Mouse (Mus musculus): ENCODE data around the gene Hoxc11.
A peak's percentile ranks its signal among the peaks of the same experiment; 100 is the strongest.

The Hoxc11 gene

DNA sequence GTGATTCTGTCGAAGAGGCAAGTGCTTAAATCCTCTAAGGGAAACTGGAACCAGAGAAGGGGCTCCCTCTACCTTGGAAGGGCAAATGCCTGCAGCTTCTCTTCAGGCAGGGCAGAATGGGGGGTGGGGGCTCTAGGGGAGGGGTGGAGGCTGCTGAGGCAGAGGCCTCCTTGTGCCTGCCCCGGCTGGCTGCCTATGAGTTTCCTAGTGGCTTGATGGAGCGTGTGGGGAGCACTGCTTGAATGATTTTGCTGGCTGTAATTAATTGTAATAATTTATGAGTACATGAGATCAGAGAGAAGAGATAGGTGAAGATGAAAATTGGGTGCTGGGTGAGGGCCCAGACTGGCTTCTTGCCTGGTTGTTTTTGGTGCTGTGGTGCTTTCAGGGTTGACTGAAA lies 30.7 kb downstream of the Hoxc11 start:
- DNase-seq: no peak

DNA sequence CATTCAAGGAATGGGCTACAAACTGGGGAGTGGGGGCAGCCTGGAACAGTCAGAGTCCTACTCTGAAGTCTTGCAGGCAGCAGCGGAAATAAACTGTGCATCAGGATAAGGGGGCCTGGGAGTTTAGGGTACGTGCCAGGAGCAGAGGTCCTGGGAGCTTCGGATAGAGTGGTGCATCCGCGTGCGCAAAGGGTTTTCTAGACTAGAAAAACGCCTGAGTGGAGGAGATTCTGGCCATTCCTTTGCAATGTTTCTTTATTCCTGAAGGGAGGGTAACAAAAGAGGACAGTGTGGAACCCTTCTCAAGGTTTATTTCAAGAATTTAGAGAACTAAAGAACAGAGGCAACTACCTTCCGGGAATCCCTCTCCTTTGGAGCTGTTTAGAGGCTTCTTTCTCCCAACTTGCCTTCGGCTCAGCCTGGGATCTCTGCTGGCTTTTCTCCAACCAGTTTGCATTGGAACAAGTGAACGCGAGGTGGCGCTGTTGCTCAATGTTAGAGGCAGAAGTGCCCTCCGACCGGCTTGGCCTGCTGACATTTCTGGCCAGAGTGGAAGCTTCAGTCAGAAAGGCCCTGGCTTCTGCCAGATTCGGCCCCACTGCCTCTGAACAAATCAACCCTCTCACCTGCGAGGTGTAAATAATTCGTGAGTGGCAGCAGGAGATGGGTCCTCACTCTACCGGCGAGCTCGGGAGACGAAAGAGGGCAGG lies 33.1 kb downstream of the Hoxc11 start:
- peak; percentile 62 to 88 for DNase-seq

DNA sequence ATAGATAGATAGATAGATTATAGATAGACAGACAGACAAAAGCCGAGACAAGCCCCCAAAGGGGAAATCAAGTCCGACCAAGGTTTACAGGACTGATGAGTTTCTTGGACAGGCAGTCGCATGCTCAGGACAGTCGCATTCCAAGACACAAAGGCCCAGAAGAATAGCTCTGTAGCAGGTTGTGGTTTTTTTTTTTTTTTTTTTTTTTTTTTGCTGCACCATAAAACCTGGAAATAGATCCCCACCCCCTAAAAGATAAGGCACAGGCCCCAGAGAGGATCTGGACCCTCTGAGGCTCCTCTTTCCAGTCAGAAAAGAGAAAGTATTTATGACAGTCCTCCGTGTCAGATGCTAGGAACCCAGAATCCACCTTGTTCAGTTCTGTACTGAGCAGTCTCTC lies 33.9 kb downstream of the Hoxc11 start:
- no peak for DNase-seq

DNA sequence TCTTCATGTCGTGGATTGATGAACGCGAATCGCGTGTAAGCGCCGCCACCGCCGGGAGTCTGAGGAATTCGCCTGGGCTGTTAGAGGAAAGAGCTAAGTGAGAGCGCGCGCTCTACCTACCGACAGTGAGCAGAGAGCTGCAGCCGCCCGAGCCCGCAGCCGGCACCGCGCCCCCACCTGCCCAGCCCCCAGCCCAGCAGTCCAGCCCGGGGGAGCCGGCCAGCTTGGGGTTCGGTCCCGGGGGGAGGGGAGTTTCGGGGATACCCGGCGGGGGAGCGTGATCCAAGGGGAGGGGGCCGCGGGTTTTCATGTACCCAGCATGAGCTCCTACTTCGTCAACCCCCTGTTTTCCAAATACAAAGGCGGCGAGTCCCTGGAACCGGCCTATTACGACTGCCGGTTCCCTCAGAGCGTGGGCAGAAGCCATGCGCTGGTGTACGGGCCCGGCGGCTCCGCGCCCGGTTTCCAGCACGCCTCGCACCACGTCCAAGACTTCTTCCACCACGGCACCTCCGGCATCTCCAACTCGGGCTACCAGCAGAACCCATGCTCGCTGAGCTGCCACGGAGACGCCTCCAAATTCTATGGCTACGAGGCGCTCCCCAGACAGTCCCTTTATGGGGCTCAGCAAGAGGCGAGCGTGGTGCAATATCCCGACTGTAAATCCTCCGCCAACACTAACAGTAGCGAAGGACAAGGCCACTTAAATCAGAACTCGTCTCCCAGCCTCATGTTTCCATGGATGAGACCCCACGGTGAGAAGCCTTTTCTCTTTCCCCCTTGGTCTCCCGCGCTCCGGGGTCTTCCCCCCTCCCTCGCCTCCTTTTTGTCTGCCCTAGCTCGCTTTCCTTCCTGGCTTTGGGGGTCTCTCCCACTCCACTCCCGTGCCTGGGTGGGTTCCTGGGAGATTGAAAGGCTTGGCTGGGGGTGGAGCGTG lies 36.5 kb downstream of the Hoxc11 start, which contains the start of gene Hoxc8:
Gene Hoxc8, plus strand, starts transcription at position 147 of the 937 bp plus-strand sequence.
- DNase-seq: no peak

DNA sequence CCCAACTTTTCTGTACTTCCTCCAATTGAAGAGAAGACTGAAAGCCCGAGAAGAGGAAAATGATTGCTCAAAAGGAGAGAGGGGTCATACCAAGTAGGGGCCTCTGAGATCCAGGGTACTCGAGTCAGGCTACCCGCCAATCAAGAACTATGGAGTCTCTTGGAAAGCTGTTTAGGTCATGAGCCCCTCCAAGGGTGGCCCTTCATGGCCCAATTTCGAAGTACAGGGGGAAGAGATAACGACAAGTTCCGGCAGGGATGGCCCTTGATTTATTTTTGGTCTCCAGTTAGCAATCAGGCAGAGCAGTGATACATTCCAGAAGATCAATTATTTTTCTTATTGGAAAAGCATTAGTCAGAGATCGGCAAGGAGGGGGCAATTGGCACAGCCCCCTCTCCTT lies 37.6 kb downstream of the Hoxc11 start:
- DNase-seq: no peak

DNA sequence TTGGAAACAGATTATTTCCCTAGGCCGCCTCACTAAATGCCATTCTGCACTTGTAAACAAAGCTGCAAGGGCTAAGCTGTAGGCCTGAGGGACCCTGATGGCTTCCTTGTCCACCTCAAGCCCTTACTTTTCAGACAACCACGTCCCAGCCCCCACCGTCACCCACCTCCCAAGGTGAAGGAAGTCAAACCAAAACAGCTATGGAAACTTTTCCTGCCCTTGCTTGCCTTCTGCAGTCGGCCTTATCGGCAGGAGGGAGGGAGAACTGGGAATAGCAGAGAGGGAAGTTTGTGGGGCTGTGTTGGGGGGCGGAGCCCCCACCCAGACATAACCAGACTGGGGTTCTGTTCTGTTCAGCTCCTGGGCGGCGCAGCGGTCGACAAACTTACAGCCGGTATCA lies 38.0 kb downstream of the Hoxc11 start:
- no peak for DNase-seq

DNA sequence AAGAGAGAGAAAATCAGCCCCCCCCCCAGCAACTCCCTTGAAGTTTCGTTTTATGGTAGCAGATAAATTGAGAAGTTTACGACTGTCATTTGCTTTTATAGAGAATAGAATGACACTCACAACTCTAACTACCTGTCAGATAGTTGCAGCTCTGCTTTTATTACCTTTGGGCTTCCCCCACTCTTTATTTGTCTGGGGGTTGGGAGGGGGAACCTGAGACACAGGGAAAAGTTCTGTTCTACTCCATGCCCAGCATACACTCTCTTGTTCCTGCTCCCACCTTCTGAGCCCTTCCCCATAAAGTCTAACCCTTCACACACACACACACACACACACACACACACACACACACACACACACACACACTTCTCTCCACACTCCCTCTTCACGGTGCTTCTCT lies 38.6 kb downstream of the Hoxc11 start:
- DNase-seq: no peak

DNA sequence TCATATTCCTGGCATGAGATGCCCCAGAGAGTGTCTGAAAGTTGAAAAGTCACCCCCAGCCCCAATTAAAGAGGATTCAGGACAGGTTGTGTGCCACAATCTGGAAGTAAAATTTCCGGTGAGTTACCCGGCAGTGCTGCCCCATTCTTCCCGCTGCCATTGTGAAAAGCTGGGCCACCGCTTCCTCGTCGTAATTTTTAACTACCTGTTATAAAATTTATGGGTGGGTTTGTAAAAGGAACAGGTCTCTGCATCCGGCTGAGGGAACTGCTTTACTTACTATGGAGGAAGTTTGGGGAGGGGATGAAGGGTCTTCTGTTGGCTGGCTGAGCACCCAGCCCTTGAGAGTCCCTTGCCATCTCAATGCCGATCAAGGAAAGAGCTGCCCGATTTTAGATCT lies 42.3 kb downstream of the Hoxc11 start:
- no peak for DNase-seq

DNA sequence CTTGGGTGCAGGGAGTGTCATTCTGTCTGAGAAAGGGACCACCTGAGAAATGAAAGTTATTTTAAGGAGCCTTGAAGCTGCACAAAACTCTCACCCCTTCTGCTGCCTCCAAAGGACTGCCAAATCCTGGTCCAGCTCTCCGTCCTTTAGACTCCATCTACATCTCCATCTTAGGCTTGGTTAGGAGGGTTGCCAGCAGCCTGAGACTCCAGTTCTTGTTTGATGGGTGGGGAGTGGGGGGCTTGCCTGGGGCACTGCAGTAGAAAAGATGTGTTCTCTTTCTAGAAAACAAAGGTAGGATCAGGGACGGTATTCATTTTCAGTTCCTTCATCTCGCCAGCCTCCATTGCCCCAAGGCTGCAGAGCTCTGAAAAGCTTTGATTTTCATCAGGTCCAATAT lies 43.2 kb downstream of the Hoxc11 start:
- DNase-seq: no peak

DNA sequence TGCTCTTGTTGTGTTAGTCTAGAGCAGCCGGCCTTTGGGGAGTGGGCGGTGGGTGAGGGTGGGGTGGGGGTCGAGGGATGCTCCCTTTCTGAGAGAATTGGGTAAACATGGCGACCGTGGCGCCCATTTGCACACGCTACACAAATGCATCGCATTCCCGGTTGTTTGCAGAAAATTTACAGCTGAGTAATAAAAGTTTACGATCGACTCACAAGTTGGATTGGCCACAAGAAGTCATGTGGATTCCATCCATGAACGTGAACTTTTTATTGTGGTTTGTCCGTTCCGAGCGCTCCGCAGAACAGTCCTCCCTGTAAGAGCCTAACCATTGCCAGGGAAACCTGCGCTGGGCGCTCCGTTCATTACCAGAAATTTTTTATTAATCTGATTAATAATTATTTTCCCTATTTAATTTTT lies 43.7 kb downstream of the Hoxc11 start, which contains the start of gene Hoxc6:
Gene Hoxc6, plus strand, starts transcription at position 319 of the 417 bp plus-strand sequence.
- DNase-seq: no peak

DNA sequence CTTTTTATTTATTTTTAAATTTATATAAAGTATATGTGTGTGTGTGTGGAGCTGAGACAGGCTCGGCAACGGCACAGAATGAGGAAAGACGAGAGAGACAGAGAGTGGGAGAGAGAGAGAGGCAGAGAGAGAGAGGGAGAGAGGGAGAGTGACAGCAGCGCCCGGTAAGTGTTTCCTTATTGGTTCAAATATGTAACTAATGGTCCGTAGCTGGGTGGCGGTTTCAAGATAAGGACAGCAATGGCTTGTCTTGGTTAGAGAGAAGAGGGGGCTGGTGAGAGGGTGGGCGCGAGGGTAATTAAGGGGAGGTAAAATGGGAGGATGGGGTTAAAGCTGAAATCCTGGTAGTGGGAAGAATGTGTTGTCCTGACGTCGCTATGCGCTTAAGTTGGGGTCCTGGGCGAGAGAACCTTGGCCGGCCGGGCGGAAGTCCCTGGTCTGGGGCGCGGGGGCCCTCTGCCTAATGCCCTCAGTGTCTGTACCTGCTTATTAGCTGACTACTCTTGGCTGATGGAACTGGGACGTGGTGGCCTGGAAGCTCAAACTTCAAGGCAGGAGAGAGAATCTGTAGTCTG lies 44.5 kb downstream of the Hoxc11 start:
- no peak for DNase-seq

DNA sequence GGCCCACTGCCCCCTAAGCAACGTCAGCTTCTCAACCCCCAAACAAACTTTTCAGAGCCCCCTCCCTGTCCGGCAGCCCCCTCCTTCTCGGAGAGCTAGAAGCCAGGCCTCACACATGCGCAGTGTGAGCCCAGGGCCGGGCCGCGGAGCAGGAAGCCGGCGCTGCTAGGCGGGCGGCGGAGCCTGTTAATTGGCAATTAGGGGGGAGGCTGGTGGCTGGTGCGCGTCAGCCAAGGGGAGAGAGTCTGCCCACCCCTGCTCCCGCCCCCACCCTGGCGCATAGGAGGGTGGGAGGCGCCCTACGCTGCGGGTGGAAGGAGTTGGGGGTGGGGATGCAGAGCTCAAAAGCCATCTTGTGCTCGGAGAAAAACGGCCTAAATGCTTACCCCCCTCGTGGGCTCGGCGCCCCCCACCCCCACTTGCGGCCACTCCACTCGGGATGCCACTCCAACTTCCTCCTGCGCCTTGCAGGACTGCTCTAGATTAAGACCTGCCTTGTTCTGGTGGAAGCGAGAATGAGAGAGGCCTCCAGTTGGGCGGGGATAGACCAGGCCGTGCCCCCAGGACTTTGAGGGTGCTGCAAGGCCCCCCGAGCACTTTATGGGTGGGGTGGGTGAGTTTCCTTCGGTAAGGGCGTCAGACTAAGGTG lies 45.1 kb downstream of the Hoxc11 start:
- peak; percentile 53 to 66 for DNase-seq

DNA sequence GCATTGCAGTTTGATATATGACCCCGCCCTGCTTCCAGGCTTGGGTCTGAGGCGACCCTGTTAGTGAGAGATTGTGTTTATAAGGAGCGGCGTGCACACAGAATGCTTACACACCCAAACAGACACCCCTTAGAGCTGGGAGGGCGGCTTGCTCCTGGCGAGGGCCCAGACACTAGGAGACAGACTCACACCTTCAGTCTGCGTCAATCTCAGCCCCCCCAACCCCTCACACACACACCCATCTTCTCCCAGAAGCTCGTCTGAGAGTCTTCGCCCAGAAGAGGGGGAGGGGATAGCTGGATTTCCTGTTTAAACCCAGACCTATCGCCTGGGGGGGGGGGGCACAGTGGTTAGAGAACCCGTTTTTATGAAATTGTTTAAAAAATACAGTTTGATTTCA lies 45.7 kb downstream of the Hoxc11 start:
- no peak for DNase-seq

DNA sequence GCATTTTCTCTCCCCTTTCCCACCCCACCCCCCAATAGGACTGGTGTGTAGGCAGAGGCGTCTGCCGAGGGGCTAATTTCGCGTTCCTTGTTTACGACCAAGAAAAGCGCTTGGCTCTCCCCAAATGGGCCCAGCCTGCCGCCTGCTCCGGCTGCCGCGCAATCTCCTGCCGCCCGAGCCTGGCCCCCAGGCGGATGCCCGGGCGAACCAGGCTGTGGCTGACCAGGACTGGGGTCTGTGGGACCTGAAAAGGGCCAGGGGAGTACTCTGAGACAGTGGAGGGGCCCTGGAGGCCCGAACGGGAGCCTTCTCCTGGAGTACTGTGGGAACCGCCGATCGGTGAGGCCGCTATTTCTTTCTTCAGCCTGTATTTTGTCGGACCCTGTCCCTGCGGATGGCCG lies 46.3 kb downstream of the Hoxc11 start:
- DNase-seq: no peak

DNA sequence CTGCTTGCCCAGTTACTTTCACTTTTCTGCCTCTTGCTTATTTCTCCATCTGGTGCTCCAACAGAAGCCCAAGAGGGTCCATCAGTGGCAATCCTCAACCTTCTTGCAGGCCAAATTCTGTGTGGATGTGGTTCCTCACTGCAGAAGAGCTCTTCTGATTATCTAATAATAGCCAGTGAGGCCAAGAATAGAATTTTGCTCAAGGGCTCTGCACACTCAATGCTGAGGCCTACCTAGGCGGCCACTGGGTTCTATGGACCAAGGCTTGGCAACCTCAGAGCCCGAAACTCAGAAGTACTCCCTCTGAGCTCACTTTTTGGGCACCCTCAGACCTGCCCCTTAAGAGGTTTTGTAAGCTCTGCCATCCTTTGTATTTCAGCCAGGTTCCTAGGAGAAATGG lies 47.1 kb downstream of the Hoxc11 start:
- no peak for DNase-seq

DNA sequence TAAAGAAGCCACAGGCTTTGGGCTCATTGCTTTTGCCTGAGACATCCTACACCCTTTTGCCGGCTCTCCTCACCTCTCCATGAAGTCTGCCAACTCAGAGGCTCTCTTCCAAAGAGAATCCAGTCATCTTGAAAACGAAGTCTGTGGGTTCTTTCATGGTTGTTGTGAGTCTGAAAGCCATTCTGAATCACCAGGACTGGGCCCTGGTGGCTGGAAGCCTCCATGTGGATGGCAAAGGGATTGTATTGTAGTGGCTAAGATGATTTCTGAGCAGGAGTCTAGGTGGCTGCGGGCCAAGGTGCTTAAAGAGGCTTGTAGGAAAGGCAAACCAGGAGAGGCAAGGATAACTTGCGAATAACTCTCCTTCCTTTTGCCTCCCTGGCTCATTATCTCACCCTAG lies 47.9 kb downstream of the Hoxc11 start:
- DNase-seq: no peak

DNA sequence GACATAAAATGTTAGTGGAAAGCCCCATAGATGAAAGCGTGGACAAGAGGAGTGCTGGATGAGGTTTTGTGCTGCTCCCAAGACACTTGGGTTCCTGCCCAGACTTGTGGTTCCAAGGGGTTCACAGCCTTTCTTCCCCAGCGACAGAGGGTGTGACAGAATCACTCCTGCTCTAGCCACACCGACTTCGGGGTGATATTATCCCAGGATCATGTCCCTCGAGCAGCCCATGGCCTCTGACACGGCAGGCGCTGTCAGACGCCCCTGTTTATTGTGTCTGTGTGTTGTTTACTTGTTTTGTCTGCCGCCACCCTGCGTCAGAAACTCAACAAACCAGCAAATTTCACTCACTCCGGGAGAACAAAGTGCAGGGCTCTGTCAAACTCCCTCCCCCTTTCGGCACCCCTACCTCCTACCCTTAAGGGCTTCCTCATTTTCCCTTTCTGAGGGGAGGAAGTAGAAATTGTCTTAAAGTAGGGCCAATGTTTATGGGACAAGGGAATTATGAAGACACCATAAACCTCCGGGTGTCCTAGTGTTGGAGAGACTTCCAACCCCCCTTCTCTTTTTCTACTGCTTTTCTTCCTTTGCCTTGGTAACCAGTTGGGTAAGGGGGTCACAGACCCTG lies 48.7 kb downstream of the Hoxc11 start:
- DNase-seq: no peak

DNA sequence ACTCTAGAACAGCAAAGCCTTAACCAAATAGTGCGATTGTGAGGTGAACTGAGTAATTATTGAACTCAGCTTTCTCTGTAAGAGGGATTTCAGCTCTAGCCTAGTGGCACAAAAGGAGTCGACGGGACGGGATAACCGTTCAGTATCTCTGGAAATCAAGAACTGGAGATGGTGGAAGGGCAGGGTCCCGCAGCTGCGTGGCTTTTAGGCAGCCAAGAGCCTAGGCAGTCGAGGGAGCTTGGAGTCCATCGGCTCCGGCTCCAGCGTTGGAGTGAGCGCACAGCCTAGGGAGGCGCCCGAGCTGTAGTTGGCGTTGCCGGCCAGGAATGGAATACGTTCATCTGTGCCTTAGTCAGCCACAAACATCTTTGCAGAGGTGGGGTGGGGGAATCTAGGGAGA lies 51.1 kb downstream of the Hoxc11 start:
- DNase-seq: no peak

DNA sequence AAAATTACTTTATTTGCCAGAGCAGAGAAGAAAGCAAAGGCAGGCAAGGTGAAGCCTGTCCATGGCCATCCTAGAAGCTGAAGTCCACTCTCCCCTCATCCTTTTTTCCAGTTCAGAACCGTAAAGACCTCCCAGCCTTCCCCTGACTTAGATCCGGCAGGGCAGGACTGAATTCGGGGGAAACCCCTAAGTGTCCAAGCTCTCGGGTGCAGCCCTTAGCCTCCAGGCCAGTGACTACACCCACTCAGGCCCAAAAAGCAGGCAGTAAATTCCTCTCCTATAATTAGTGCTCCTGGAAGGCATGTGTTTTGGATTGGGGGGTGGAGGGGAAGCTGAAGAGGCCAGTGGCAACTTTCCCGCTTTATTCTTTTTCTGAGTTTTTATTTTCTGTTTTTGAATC lies 51.6 kb downstream of the Hoxc11 start:
- no peak for DNase-seq

DNA sequence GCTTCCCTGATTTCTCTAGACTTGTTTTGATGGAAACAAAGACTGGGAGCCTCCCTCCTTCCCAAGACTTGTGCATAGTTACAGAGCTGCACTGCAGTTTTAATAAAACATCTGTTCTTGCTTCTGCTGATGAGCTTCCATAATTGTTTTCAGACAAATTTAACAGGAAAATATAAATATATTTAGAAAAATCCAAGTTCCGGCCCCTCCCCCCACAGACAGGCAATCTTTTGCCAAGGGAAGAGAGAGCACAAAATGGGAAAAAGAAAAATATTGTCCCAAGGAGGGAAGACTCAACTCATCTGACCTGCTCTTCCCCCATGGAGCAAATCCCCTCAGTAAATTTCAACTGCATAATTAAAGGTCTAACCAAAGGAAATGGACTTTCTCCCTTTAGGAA lies 52.1 kb downstream of the Hoxc11 start:
- DNase-seq: no peak

Measured in spleen, adult 18-20 months (tissue).